Mouse (Mus musculus) spleen, adult 2 months (tissue): ENCODE results near the gene Hipk3. TPM values are rescaled to one million over a fixed set of nuclear protein-coding genes. Genes with fewer than 3 reads are reported as not detected.
A peak's percentile ranks its signal among the peaks of the same experiment; 100 is the strongest.

ENCODE experiments used
- DNase-seq, 2 experiments: peaks; one replicate each; pipeline versions ENCODE4 v3.0.0 to v3.0.0-alpha.2; 2012 to 2021; ENCODE audit warnings: low spot score in 2 of 2, low read depth in 1 of 2
- H3K27ac ChIP-seq: fragments of 200-500 bp; 2 replicates; pipeline ENCODE4 v1.5.1; 2012; ENCODE audit warnings: low read length, inconsistent platforms; ENCODE audit not compliant: insufficient read depth
- H3K27me3 ChIP-seq: fragments of 200-500 bp; 2 replicates; pipeline ENCODE4 v1.6.1; 2012; ENCODE audit warnings: mild to moderate bottlenecking, moderate library complexity, low read length, inconsistent platforms; ENCODE audit not compliant: control insufficient read depth, insufficient read depth
- H3K36me3 ChIP-seq: fragments of 200-500 bp; 2 replicates; pipeline ENCODE4 v1.6.1; 2012; ENCODE audit warnings: mild to moderate bottlenecking, low read length, inconsistent platforms; ENCODE audit not compliant: control insufficient read depth, insufficient read depth
- H3K4me1 ChIP-seq: fragments of 200-500 bp; 2 replicates; pipeline ENCODE4 v1.6.1; 2011; ENCODE audit warnings: inconsistent platforms; ENCODE audit not compliant: control insufficient read depth, insufficient read depth, insufficient read length
- H3K4me3 ChIP-seq: fragments of 200-500 bp; 2 replicates; pipeline ENCODE4 v1.5.1; 2011; ENCODE audit warnings: mild to moderate bottlenecking, inconsistent platforms; ENCODE audit not compliant: insufficient read depth, insufficient read length; ENCODE audit errors: extremely low read depth
- CTCF ChIP-seq: fragments of 200-500 bp; IDR thresholded peaks from 2 replicates; pipeline ENCODE4 v1.5.1; 2011; ENCODE audit warnings: mild to moderate bottlenecking, inconsistent platforms; ENCODE audit not compliant: insufficient read depth, insufficient read length, insufficient replicate concordance; ENCODE audit errors: extremely low read depth
- POLR2A ChIP-seq: fragments of 200-500 bp; IDR thresholded peaks from 2 replicates; pipeline ENCODE4 v1.6.1; 2011; ENCODE audit warnings: low read depth, low read length, inconsistent platforms
- WGBS: fragments of 180-500 bp; shearing (Covaris S2); methylation state at CpG from one replicate; pipeline ENCODE4 v1.1.7; 2018; 5-methylcytosine and 5-hydroxymethylcytosine counted together
- polyA plus RNA-seq: library from polyadenylated mRNA; depleted of rRNA; stranded (reverse); fragments of >200 nt; gene quantifications from 2 replicates; pipeline ENCODE4 v1.2.3, GENCODE M21; 2012; rRNA removed

The Hipk3 gene
- polyA plus RNA-seq: 14.5 and 16.8 TPM in 2 replicates

- no peak; the same call in 1 of the 2 replicates for TF ChIP-seq POLR2A
- TF ChIP-seq CTCF: 0 out of 2 replicates have a peak, but pooled peaks have one; percentile 35
- Histone ChIP-seq H3K4me3 (peak within 1 kb of the TSS; percentile 94), H3K27me3 (no peaks in the 10 kb centered on the region), H3K27ac (peak within 1 kb of the TSS; percentile 98), H3K36me3 (no peaks in the 10 kb centered on the region), H3K4me1 (no peaks in the 10 kb centered on the region; the same call in 1 of the 2 replicates)
- DNase-seq: peak; percentile 45 to 73
- under 1% methylated on average over 90 of the region's 98 CpGs for WGBS
Observed at GRCm38 (mm10) chr2:104493951-104494800, at the start of gene Hipk3. Gene Hipk3, minus strand, starts transcription at chr2:104494446.

- Histone ChIP-seq H3K4me1 (no peaks in the 10 kb centered on the region), H3K27me3 (no peaks in the 10 kb centered on the region), H3K4me3 (no peak overlapping the region), H3K27ac (no peak overlapping the region), H3K36me3 (no peaks in the 10 kb centered on the region)
- TF ChIP-seq POLR2A (no peak), CTCF (no peak)
- DNase-seq: no peak
- WGBS: 66% methylated on average over 2 of the region's 2 CpGs
Observed at GRCm38 (mm10) chr2:104540286-104540685, 46.0 kb upstream of the Hipk3 start.

- TF ChIP-seq CTCF (no peak), POLR2A (no peak)
- WGBS: 93% methylated on average over 3 of the region's 3 CpGs
- no peak for DNase-seq
Observed at GRCm38 (mm10) chr2:104534751-104535150, 40.5 kb upstream of the Hipk3 start.

GRCm38 (mm10) chr2:104532548-104532947, 38.3 kb upstream of the Hipk3 start:
- Histone ChIP-seq H3K4me3 (no peak overlapping the region), H3K4me1 (peaks cover 3% of the 10 kb centered on the region; the same call in 1 of the 2 replicates), H3K27me3 (no peaks in the 10 kb centered on the region), H3K36me3 (no peaks in the 10 kb centered on the region), H3K27ac (no peak overlapping the region)
- 80% methylated on average over 1 of the region's 1 CpGs for WGBS
- no peak for DNase-seq
- TF ChIP-seq CTCF: no peak
- no peak for TF ChIP-seq POLR2A

More at GRCm38 (mm10) chr2:104534751-104535150, 40.5 kb upstream of the Hipk3 start:
- peaks cover 3% of the 10 kb centered on the region; the same call in 1 of the 2 replicates for H3K4me1 ChIP-seq
- H3K27ac ChIP-seq: no peak overlapping the region
- no peak overlapping the region for H3K4me3 ChIP-seq
- no peaks in the 10 kb centered on the region for H3K27me3 ChIP-seq
- H3K36me3 ChIP-seq: no peaks in the 10 kb centered on the region

GRCm38 (mm10) chr2:104526559-104526958, 32.3 kb upstream of the Hipk3 start:
- WGBS: 37% methylated on average over 3 of the region's 3 CpGs
- Histone ChIP-seq H3K36me3 (no peaks in the 10 kb centered on the region), H3K27me3 (no peaks in the 10 kb centered on the region), H3K4me3 (no peak overlapping the region), H3K27ac (no peak overlapping the region), H3K4me1 (no peaks in the 10 kb centered on the region)
- DNase-seq: no peak
- TF ChIP-seq CTCF (no peak), POLR2A (no peak)

GRCm38 (mm10) chr2:104525506-104525905, 31.3 kb upstream of the Hipk3 start:
- H3K27me3 ChIP-seq: no peaks in the 10 kb centered on the region
- TF ChIP-seq CTCF (no peak), POLR2A (no peak)
- peak in 1 of 2 experiments; percentile 1 for DNase-seq
- WGBS: 19% methylated on average over 5 of the region's 5 CpGs
- no peak overlapping the region for H3K27ac ChIP-seq
- H3K4me1 ChIP-seq: no peaks in the 10 kb centered on the region
- H3K4me3 ChIP-seq: no peak overlapping the region
- H3K36me3 ChIP-seq: no peaks in the 10 kb centered on the region

GRCm38 (mm10) chr2:104511622-104512021, 17.4 kb upstream of the Hipk3 start:
- no peaks in the 10 kb centered on the region for H3K27me3 ChIP-seq
- WGBS: 90% methylated on average over 8 of the region's 8 CpGs
- H3K27ac ChIP-seq: no peak overlapping the region
- no peaks in the 10 kb centered on the region for H3K4me1 ChIP-seq
- TF ChIP-seq POLR2A (no peak), CTCF (no peak)
- no peaks in the 10 kb centered on the region for H3K36me3 ChIP-seq
- DNase-seq: no peak
- no peak overlapping the region for H3K4me3 ChIP-seq
